Mouse (Mus musculus) hindbrain, embryonic 14.5 days (tissue): ENCODE measurements around the gene Vav2. TPM values are rescaled to one million over a fixed set of nuclear protein-coding genes. Genes with fewer than 3 reads are reported as not detected.

Experiments used
- ATAC-seq: fragments of 200-750 bp; cut with Nextera tagmentation; 2 replicates; pipeline ENCODE4 v1.8.0; 2017; ENCODE audit warnings: moderate number of reproducible peaks, mild to moderate bottlenecking, moderate TSS enrichment, moderate library complexity; ENCODE audit not compliant: low FRiP score
- DNase-seq: peaks from one replicate; pipeline ENCODE4 v3.0.0-alpha.2; 2015; ENCODE audit warnings: low spot score
- H3K27ac ChIP-seq: fragments of 300-500 bp; sonication (generic); 2 replicates; pipeline ENCODE4 v1.5.1; 2014; ENCODE audit warnings: mild to moderate bottlenecking, moderate library complexity
- H3K27me3 ChIP-seq: fragments of 300-500 bp; sonication (generic); 2 replicates; pipeline ENCODE4 v1.6.1; 2014; ENCODE audit warnings: mild to moderate bottlenecking, low read length, mixed read lengths; ENCODE audit not compliant: control insufficient read depth, insufficient read depth
- H3K36me3 ChIP-seq: fragments of 300-500 bp; sonication (generic); replicated peaks from 2 replicates; pipeline ENCODE4 v1.6.1; 2014; ENCODE audit not compliant: control insufficient read depth, insufficient read depth
- H3K4me1 ChIP-seq: fragments of 300-500 bp; sonication (generic); replicated peaks from 2 replicates; pipeline ENCODE4 v1.6.1; 2014; ENCODE audit warnings: antibody characterized with exemption, low read length, mixed read lengths; ENCODE audit not compliant: control insufficient read depth, insufficient read depth
- H3K4me2 ChIP-seq: fragments of 300-500 bp; sonication (generic); replicated peaks from 2 replicates; pipeline ENCODE4 v1.6.1; 2014; ENCODE audit warnings: mild to moderate bottlenecking, moderate library complexity
- H3K4me3 ChIP-seq: fragments of 300-500 bp; sonication (generic); replicated peaks from 2 replicates; pipeline ENCODE4 v1.5.1; 2014; ENCODE audit warnings: mild to moderate bottlenecking, low read length
- H3K9ac ChIP-seq: fragments of 300-500 bp; sonication (generic); 2 replicates; pipeline ENCODE4 v1.6.1; 2014
- H3K9me3 ChIP-seq: fragments of 300-500 bp; sonication (generic); 2 replicates; pipeline ENCODE4 v1.6.1; 2016; ENCODE audit warnings: low read length; ENCODE audit not compliant: control insufficient read depth
- WGBS: fragments of 180-500 bp; shearing (Covaris S2); extraction: QIAGEN DNeasy Blood & Tissue Kit; methylation state at CpG from one replicate; pipeline ENCODE4 v1.1.7; 2014; 5-methylcytosine and 5-hydroxymethylcytosine counted together
- polyA plus RNA-seq: library from polyadenylated mRNA; unstranded; fragments of >200 nt; fragmentation: Nextera tagmentation; extraction: Ambion mirVana; gene quantifications from 2 replicates; pipeline ENCODE4 v1.2.1, GENCODE M21; 2014

Vav2 gene
- polyA plus RNA-seq, 1 experiment from 2014 or later: 16.0 TPM

DNA sequence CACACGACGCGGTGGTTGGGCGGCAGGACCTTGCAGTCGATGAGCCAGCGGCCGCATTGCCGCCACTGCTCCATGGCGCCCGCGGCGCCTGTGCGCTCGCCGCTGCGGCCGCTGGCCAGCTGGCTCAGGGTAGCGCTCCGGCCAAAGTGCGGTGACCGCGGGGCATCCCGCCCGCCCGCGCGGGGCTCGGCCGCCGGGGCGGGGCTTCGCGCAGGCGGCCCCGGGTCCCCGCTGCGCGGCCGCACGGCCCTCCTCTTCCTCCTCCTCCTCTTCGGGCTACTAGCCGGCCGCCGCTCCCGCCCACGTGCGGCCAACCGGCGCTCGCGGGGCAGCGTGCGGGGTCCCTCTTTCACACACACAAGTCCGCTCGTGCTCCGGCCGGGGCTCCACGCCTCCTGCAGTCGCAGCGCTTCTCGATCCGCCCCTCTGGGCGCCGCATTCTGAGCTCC, 403 bp downstream of the Vav2 start:
- ATAC-seq: peak; percentile 44
- Histone ChIP-seq H3K27me3 (no peaks in the 10 kb centered on the region), H3K4me1 (peaks cover 36% of the 10 kb centered on the region), H3K9ac (peak overlapping the region; percentile 95), H3K27ac (peak overlapping the region; percentile 83), H3K9me3 (no peaks in the 10 kb centered on the region), H3K4me3 (peak overlapping the region; percentile 97), H3K36me3 (no peaks in the 10 kb centered on the region), H3K4me2 (peak overlapping the region; percentile 87)
- peak; percentile 31 for DNase-seq
- 1% methylated on average over 48 of the region's 64 CpGs for WGBS

GRCm38 (mm10) chr2:27425751-27426405, 955 bp downstream of the Vav2 start:
- DNase-seq (peak; percentile 38), ATAC-seq (peak; percentile 18; the same call in 1 of the 2 replicates)
- Histone ChIP-seq H3K4me3 (peak overlapping the region; percentile 97), H3K9me3 (no peaks in the 10 kb centered on the region), H3K27me3 (no peaks in the 10 kb centered on the region), H3K36me3 (no peaks in the 10 kb centered on the region), H3K9ac (peak overlapping the region; percentile 95), H3K27ac (peak overlapping the region; percentile 83; the same call in 1 of the 2 replicates), H3K4me2 (peak overlapping the region; percentile 87), H3K4me1 (peaks cover 42% of the 10 kb centered on the region)
- under 1% methylated on average over 60 of the region's 60 CpGs for WGBS

DNA sequence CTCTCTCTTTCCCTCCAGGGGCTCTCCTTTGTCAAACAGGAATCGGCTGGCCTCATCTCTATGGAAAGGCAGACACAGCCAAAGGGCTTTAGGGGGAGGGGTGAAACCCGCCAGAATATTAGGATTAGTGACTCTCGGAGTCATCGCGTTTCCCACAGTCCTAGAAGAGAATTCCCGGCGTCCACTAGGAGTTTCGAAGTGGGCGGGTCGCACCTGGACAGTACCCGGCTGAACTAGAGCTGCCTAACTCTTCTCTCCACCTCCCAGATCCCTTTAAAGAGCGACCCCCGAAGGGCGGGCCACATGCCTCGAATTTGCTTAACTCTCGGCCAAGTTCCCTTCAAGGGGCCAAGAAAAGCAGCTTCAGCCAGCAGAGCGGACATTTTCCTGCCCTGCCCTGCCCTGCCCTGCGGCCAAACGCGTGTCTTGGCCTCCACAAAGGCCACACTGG, 1.6 kb downstream of the Vav2 start:
- Histone ChIP-seq H3K4me1 (peaks cover 43% of the 10 kb centered on the region), H3K9ac (peak overlapping the region; percentile 95), H3K27me3 (no peaks in the 10 kb centered on the region), H3K4me3 (peak overlapping the region; percentile 97), H3K36me3 (no peaks in the 10 kb centered on the region), H3K9me3 (no peaks in the 10 kb centered on the region), H3K27ac (0 out of 2 replicates have a peak overlapping the region, but pooled peaks have one; percentile 83), H3K4me2 (peak overlapping the region; percentile 87)
- peak; percentile 42 for DNase-seq
- ATAC-seq: no peak
- WGBS: under 1% methylated on average over 20 of the region's 20 CpGs

GRCm38 (mm10) chr2:27423596-27423995, 3.2 kb downstream of the Vav2 start:
- Histone ChIP-seq H3K4me3 (peak overlapping the region; percentile 97; the same call in 1 of the 2 replicates), H3K4me2 (peak overlapping the region; percentile 87), H3K27me3 (no peaks in the 10 kb centered on the region), H3K9me3 (no peaks in the 10 kb centered on the region), H3K4me1 (peaks cover 47% of the 10 kb centered on the region), H3K36me3 (no peaks in the 10 kb centered on the region), H3K9ac (0 out of 2 replicates have a peak overlapping the region, but pooled peaks have one; percentile 22), H3K27ac (no peak overlapping the region)
- 61% methylated on average over 7 of the region's 7 CpGs for WGBS
- ATAC-seq: no peak
- no peak for DNase-seq

DNA sequence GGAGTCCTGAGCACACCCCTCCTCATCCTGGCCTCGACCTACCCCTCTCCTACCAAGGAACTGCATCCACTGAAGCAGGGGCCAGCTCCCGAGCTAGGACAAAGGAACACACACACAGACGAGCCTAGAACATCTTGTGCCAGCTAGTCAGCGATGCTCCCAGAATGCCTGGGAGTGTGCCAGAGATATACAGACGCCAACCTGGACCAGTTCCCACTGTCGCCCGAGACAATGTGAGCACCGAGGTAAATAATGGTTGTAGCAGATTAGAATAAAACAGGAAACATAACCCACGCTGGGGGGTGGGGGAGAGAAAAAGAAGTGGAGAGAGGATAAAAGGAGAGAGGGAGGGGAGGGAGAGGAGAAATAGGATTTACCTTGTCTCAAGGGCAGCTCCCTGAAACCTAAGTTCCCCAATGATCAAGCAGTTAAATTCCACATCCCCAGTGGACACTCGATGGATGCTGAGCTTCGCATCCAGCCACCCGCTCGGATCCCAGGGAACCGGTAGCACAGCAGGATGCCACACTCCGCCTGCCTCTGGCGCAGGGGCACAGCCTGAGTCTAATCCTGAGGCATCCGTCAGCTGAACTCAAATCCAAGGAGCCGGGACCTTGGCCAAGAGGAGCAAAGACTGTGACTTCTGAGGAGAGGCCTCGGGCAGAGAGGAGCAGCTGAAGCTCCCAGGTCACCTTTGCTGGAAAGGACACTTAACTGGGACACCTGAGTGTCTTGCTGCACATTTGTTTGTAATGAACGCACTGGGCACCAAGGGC, 5.4 kb downstream of the Vav2 start:
- peak overlapping the region; percentile 10; the same call in 1 of the 2 replicates for H3K9ac ChIP-seq
- peaks cover 54% of the 10 kb centered on the region for H3K4me1 ChIP-seq
- peak; percentile 70 for DNase-seq
- ATAC-seq: no peak
- H3K27ac ChIP-seq: peak overlapping the region; percentile 74
- H3K4me2 ChIP-seq: peak overlapping the region; percentile 11
- H3K4me3 ChIP-seq: no peak overlapping the region
- no peaks in the 10 kb centered on the region for H3K27me3 ChIP-seq
- H3K9me3 ChIP-seq: no peaks in the 10 kb centered on the region
- H3K36me3 ChIP-seq: no peaks in the 10 kb centered on the region
- 47% methylated on average over 20 of the region's 20 CpGs for WGBS

DNA sequence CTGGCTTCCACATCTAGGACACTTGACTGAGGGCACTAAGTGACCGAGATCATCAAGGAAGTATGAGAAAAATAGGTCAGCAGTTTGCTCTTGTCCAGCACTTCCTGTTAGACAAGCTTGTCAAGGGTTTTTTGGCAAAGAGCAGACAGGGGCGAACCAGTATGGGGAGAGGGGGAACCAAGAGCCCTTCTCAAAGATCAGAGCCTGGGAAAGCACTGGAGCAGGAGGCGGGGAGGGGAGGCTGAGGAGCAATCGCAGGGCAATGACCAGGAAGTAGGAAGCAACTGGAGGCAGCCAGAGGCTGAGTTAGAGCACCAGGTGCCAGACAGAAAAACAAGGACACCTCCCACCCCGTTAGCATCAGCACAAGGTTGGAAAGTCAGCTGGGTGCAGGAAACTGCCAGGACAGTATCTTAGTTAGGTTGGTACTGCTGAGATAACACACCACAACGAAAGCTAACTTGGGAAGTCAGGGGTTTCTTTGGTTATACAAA, 8.2 kb downstream of the Vav2 start:
- Histone ChIP-seq H3K4me1 (peaks cover 67% of the 10 kb centered on the region), H3K27me3 (no peaks in the 10 kb centered on the region), H3K9ac (no peak overlapping the region), H3K4me3 (no peak overlapping the region), H3K4me2 (no peak overlapping the region), H3K9me3 (no peaks in the 10 kb centered on the region), H3K27ac (no peak overlapping the region), H3K36me3 (no peaks in the 10 kb centered on the region)
- DNase-seq (no peak), ATAC-seq (no peak)
- 50% methylated on average over 6 of the region's 6 CpGs for WGBS

DNA sequence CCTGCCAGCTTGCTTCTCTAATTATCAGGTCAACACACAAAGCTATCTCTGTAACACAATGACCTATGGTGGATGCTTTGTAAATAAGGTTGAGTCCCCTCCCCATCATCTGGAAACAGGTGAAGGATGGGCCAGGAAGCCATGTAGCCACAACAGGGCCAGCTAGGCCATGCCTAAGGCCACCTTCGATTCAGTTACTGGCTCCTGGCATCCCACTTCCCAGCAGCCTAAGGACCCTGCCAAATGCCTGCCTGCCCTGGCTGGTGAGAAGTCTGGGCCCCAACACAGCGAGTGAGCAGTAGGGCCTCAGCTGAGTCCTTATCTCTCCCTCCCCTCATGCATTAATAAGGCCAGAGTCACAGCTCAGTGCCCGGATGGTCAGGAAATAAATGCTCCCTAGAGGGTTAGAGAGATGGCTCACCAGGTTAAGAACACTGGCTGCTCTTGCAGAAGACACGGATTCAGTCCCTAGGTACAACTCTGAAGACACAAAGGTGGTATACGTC, 9.1 kb downstream of the Vav2 start:
- Histone ChIP-seq H3K27me3 (no peaks in the 10 kb centered on the region), H3K4me1 (peaks cover 66% of the 10 kb centered on the region), H3K9me3 (no peaks in the 10 kb centered on the region), H3K4me2 (no peak overlapping the region), H3K9ac (no peak overlapping the region), H3K27ac (no peak overlapping the region), H3K36me3 (no peaks in the 10 kb centered on the region), H3K4me3 (no peak overlapping the region)
- WGBS: 45% methylated on average over 5 of the region's 5 CpGs
- no peak for ATAC-seq
- no peak for DNase-seq

GRCm38 (mm10) chr2:27416425-27416824, 10.4 kb downstream of the Vav2 start:
- no peak overlapping the region for H3K27ac ChIP-seq
- H3K4me3 ChIP-seq: no peak overlapping the region
- no peak for DNase-seq
- H3K9me3 ChIP-seq: no peaks in the 10 kb centered on the region
- H3K4me1 ChIP-seq: peaks cover 73% of the 10 kb centered on the region
- no peak overlapping the region for H3K4me2 ChIP-seq
- H3K9ac ChIP-seq: no peak overlapping the region
- WGBS: 42% methylated on average over 3 of the region's 3 CpGs
- no peaks in the 10 kb centered on the region for H3K36me3 ChIP-seq
- H3K27me3 ChIP-seq: no peaks in the 10 kb centered on the region
- ATAC-seq: no peak
